ENCODE assay signal across 19 mouse cellular contexts in genomic region chr17:29769631-29770030, GRCm38 (mm10). TPM values are rescaled to one million over a fixed set of nuclear protein-coding genes. Genes with fewer than 3 reads are reported as not detected.
DNase-seq lines count a peak whose midpoint lies in the region; ATAC-seq and TF ChIP-seq lines count a peak whose summit lies in the region.
"Had no signal": no experiment of that assay in that cellular context is flagged by ENCODE, and none has a peak within 500 bp of the region (broad histone marks: within the 10 kb centered on the region; RNA-seq: fewer than 3 reads in every experiment).

No protein-coding gene starts in this region.

- H3K9ac ChIP-seq in intestine, embryonic 16.5 days (ENCODE audit: low read depth, low read length) = no peak overlapping the region
- no peak overlapping the region for H3K9ac ChIP-seq in forebrain, embryonic 11.5 days (ENCODE audit: low read length)
- H3K9ac ChIP-seq: embryonic facial prominence, embryonic 15.5 days; forebrain, embryonic 12.5 days; heart, embryonic 13.5 days; hindbrain, embryonic 13.5 days; limb, embryonic 15.5 days; midbrain, embryonic 13.5 days had no signal

- 0 out of 2 replicates have a peak, but pooled peaks have one; percentile 15 for TF ChIP-seq POLR2A in thymus, adult 2 months (IDR thresholded peaks at IDR 0.05; ENCODE audit: control insufficient read depth, extremely low read depth, insufficient read depth, low read length, poor library complexity)

- no peak for ATAC-seq in intestine, embryonic 16.5 days
- ATAC-seq in forebrain, embryonic 11.5 days (replicated peaks; ENCODE audit: low FRiP score) = no peak
- ATAC-seq: midbrain, embryonic 13.5 days; Patski had no signal

- no peak overlapping the region for H3K4me2 ChIP-seq in intestine, embryonic 16.5 days (ENCODE audit: low read depth, low read length)
- H3K4me2 ChIP-seq in forebrain, embryonic 11.5 days (ENCODE audit: low read depth, low read length, severe bottlenecking) = no peak overlapping the region
- H3K4me2 ChIP-seq: embryonic facial prominence, embryonic 15.5 days; forebrain, embryonic 12.5 days; heart, embryonic 13.5 days; hindbrain, embryonic 13.5 days; limb, embryonic 15.5 days; midbrain, embryonic 13.5 days had no signal

- H3K27ac ChIP-seq in thymus, adult 2 months (ENCODE audit: control insufficient read depth, insufficient read depth, low read length) = peak overlapping the region; percentile 97
- no peak overlapping the region for H3K27ac ChIP-seq in intestine, embryonic 16.5 days (ENCODE audit: low read length)
- H3K27ac ChIP-seq in embryonic facial prominence, embryonic 10.5 days (replicated peaks) = no peak overlapping the region
- H3K27ac ChIP-seq in forebrain, embryonic 11.5 days (ENCODE audit: low read depth, low read length) = no peak overlapping the region
- H3K27ac ChIP-seq: embryonic facial prominence, embryonic 15.5 days; forebrain, embryonic 12.5 days; heart, embryonic 13.5 days; hindbrain, embryonic 13.5 days; limb, embryonic 15.5 days; midbrain, embryonic 13.5 days had no signal

- H3K4me1 ChIP-seq in E14TG2a.4 (replicated peaks; ENCODE audit: low read depth, low read length) = peaks cover 37% of the 10 kb centered on the region
- H3K4me1 ChIP-seq in thymus, adult 2 months (replicated peaks; ENCODE audit: control insufficient read depth, insufficient read depth, low read length) = peaks cover 67% of the 10 kb centered on the region
- no peaks in the 10 kb centered on the region for H3K4me1 ChIP-seq in intestine, embryonic 16.5 days (ENCODE audit: control insufficient read depth, insufficient read depth, low read length)
- peaks cover 15% of the 10 kb centered on the region for H3K4me1 ChIP-seq in embryonic facial prominence, embryonic 10.5 days
- no peaks in the 10 kb centered on the region for H3K4me1 ChIP-seq in forebrain, embryonic 11.5 days (replicated peaks; ENCODE audit: control insufficient read depth, insufficient read depth, low read length)
- H3K4me1 ChIP-seq: forebrain, embryonic 12.5 days; hindbrain, embryonic 13.5 days; midbrain, embryonic 13.5 days had no signal

- 7% methylated on average over 10 of the region's 10 CpGs for WGBS in thymus, adult 2 months
- WGBS in intestine, embryonic 16.5 days = 75% methylated on average over 10 of the region's 10 CpGs
- WGBS in embryonic facial prominence, embryonic 10.5 days = 87% methylated on average over 10 of the region's 10 CpGs
- WGBS in forebrain, embryonic 11.5 days = 86% methylated on average over 10 of the region's 10 CpGs

- DNase-seq in A20 (ENCODE audit: low read depth, low spot score) = peak; percentile 79
- peak; percentile 80 for DNase-seq in induced T-regulatory cell, adult 2 months (ENCODE audit: low read depth)
- DNase-seq in thymus, adult 2 months = peak; percentile 74
- no peak for DNase-seq in embryonic facial prominence, embryonic 10.5 days (ENCODE audit: low spot score)
- no peak for DNase-seq in forebrain, embryonic 11.5 days (ENCODE audit: low spot score)
- no peak for DNase-seq in adipocyte (ENCODE audit: low spot score)
- DNase-seq: adrenal gland, adult 2 months; cerebellum, adult 8-10 months; kidney, adult 9 months; right cerebral cortex, postnatal 14 days had no signal

- no peaks in the 10 kb centered on the region for H3K36me3 ChIP-seq in E14TG2a.4 (ENCODE audit: insufficient read depth, low read length)
- no peaks in the 10 kb centered on the region for H3K36me3 ChIP-seq in thymus, adult 2 months (ENCODE audit: control insufficient read depth, insufficient read depth, low read length)
- no peaks in the 10 kb centered on the region for H3K36me3 ChIP-seq in intestine, embryonic 16.5 days (ENCODE audit: control insufficient read depth, insufficient read depth, low read length)
- H3K36me3 ChIP-seq in embryonic facial prominence, embryonic 10.5 days (replicated peaks) = no peaks in the 10 kb centered on the region
- no peaks in the 10 kb centered on the region for H3K36me3 ChIP-seq in forebrain, embryonic 11.5 days (ENCODE audit: control insufficient read depth, insufficient read depth, low read length)
- H3K36me3 ChIP-seq: embryonic facial prominence, embryonic 15.5 days; forebrain, embryonic 12.5 days; heart, embryonic 13.5 days; hindbrain, embryonic 13.5 days; limb, embryonic 15.5 days; midbrain, embryonic 13.5 days had no signal

- peaks cover 26% of the 10 kb centered on the region for H3K27me3 ChIP-seq in E14TG2a.4 (ENCODE audit: insufficient read depth, low read length)
- no peaks in the 10 kb centered on the region for H3K27me3 ChIP-seq in thymus, adult 2 months (ENCODE audit: control insufficient read depth, insufficient read depth, low read length)
- H3K27me3 ChIP-seq in intestine, embryonic 16.5 days (replicated peaks; ENCODE audit: control insufficient read depth, insufficient read depth, low read length) = no peaks in the 10 kb centered on the region
- H3K27me3 ChIP-seq in embryonic facial prominence, embryonic 10.5 days (replicated peaks; ENCODE audit: low read depth, poor library complexity, severe bottlenecking) = no peaks in the 10 kb centered on the region
- no peaks in the 10 kb centered on the region for H3K27me3 ChIP-seq in forebrain, embryonic 11.5 days (ENCODE audit: control insufficient read depth, insufficient read depth, low read length)
- H3K27me3 ChIP-seq: embryonic facial prominence, embryonic 15.5 days; limb, embryonic 15.5 days; midbrain, embryonic 13.5 days had no signal

- no peaks in the 10 kb centered on the region for H3K9me3 ChIP-seq in E14TG2a.4 (ENCODE audit: low read length)
- H3K9me3 ChIP-seq in intestine, embryonic 16.5 days (ENCODE audit: control insufficient read depth, low read length) = no peaks in the 10 kb centered on the region
- no peaks in the 10 kb centered on the region for H3K9me3 ChIP-seq in embryonic facial prominence, embryonic 10.5 days
- H3K9me3 ChIP-seq in forebrain, embryonic 11.5 days (ENCODE audit: control insufficient read depth, low read length) = no peaks in the 10 kb centered on the region
- H3K9me3 ChIP-seq: embryonic facial prominence, embryonic 15.5 days; forebrain, embryonic 12.5 days; heart, embryonic 13.5 days; hindbrain, embryonic 13.5 days; limb, embryonic 15.5 days; midbrain, embryonic 13.5 days had no signal

- no peak for TF ChIP-seq CTCF in E14TG2a.4 (conservative IDR thresholded peaks at IDR 0.05; ENCODE audit: low read length)
- no peak for TF ChIP-seq CTCF in thymus, adult 2 months (IDR thresholded peaks at IDR 0.05; ENCODE audit: borderline replicate concordance, control insufficient read depth, extremely low read depth, insufficient read depth, low read length, poor library complexity)

- peak overlapping the region; percentile 52 for H3K4me3 ChIP-seq in E14TG2a.4 (replicated peaks; ENCODE audit: low read length)
- no peak overlapping the region for H3K4me3 ChIP-seq in thymus, adult 2 months (ENCODE audit: control insufficient read depth, insufficient read depth, low read length)
- H3K4me3 ChIP-seq in intestine, embryonic 16.5 days (ENCODE audit: low read length) = no peak overlapping the region
- no peak overlapping the region for H3K4me3 ChIP-seq in embryonic facial prominence, embryonic 10.5 days
- no peak overlapping the region for H3K4me3 ChIP-seq in forebrain, embryonic 11.5 days (ENCODE audit: low read depth, low read length)
- H3K4me3 ChIP-seq: embryonic facial prominence, embryonic 15.5 days; forebrain, embryonic 12.5 days; heart, embryonic 13.5 days; hindbrain, embryonic 13.5 days; limb, embryonic 15.5 days; midbrain, embryonic 13.5 days had no signal

RNA-seq across cellular contexts. Expression of gene Ccdc167, which starts 52.8 kb away (rescaled TPM):
- polyA plus RNA-seq in thymus, adult 2 months (2012; rRNA removed) = 15.1 and 17.7 TPM in 2 replicates
- 10.2 and 12.4 TPM in 2 replicates for polyA plus RNA-seq in intestine, embryonic 16.5 days (2015; fragmentation: Nextera tagmentation; extraction: Ambion mirVana)
- polyA plus RNA-seq in embryonic facial prominence, embryonic 10.5 days (2016; fragmentation: Nextera tagmentation; extraction: Ambion mirVana) = 16.5 and 18.1 TPM in 2 replicates
- polyA plus RNA-seq in forebrain, embryonic 11.5 days (2014; fragmentation: Nextera tagmentation; extraction: Ambion mirVana) = 13.7 and 17.0 TPM in 2 replicates

Comparison
In these comparisons a context has a peak if more than half of its experiments do, and no peak if none do; other contexts are left out.
1. DNase-seq: peak in A20 (single experiment), induced T-regulatory cell, adult 2 months (single experiment) and thymus, adult 2 months (single experiment); none in embryonic facial prominence, embryonic 10.5 days (single experiment), forebrain, embryonic 11.5 days (single experiment) and adipocyte (single experiment).